Comparison of ENCODE assay signal across 10 mouse cellular contexts in the genomic region with DNA sequence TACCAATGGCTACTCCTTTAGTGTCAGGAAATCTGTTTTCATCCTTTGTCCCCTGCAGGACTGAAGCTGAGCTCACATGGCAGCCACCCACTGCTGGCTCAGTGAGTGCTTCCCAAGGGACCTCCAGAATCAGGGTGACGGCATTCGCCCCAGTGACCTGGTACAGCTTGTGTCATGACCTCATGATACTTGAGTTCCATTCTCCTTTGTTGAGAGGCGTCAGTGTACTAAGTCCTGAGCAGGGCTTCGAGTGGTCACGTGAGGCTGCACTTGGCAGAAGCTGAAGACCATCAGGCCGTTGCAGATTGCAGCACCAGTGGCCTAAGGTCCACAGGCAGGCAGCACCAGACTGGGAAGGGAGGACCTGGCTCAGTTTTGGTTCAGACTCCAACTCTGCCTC.
DNase-seq lines count a peak whose midpoint lies in the region; ATAC-seq lines count a peak whose summit lies in the region.
"Had no signal": no experiment of that assay in that cellular context is flagged by ENCODE, and none has a peak within 500 bp of the region (broad histone marks: within the 10 kb centered on the region; RNA-seq: fewer than 3 reads in every experiment).

No protein-coding gene starts in this region.

- no peak for ATAC-seq in kidney, embryonic 15.5 days (replicated peaks; ENCODE audit: low FRiP score)
- no peak for ATAC-seq in intestine, embryonic 16.5 days

- WGBS in kidney, embryonic 15.5 days, result 67% methylated on average over 6 of the region's 6 CpGs
- WGBS in intestine, embryonic 16.5 days, result 74% methylated on average over 6 of the region's 6 CpGs

- intact Hi-C loops in gastrocnemius, postnatal 14 days (cut with DNase I; ENCODE audit: low total_unique reads), result no loop called here

- H3K9ac ChIP-seq in kidney, embryonic 15.5 days, result no peak overlapping the region
- no peak overlapping the region for H3K9ac ChIP-seq in intestine, embryonic 16.5 days (ENCODE audit: low read depth, low read length)
- H3K9ac ChIP-seq: stomach, embryonic 15.5 days had no signal

- no peak overlapping the region for H3K4me2 ChIP-seq in kidney, embryonic 15.5 days
- no peak overlapping the region for H3K4me2 ChIP-seq in intestine, embryonic 16.5 days (ENCODE audit: low read depth, low read length)

- no peaks in the 10 kb centered on the region for H3K36me3 ChIP-seq in kidney, embryonic 15.5 days
- H3K36me3 ChIP-seq in intestine, embryonic 16.5 days (ENCODE audit: control insufficient read depth, insufficient read depth, low read length), result no peaks in the 10 kb centered on the region
- H3K36me3 ChIP-seq: stomach, embryonic 15.5 days had no signal

- H3K4me3 ChIP-seq in kidney, embryonic 15.5 days (replicated peaks), result no peak overlapping the region
- H3K4me3 ChIP-seq in intestine, embryonic 16.5 days (ENCODE audit: low read length), result no peak overlapping the region
- H3K4me3 ChIP-seq: erythroblast, embryonic 14.5 days; stomach, embryonic 15.5 days had no signal

- DNase-seq in kidney, adult 11 months, result peak; percentile 38
- peak; percentile 84 for DNase-seq in cerebellum, adult 11-12 months
- DNase-seq in gastrocnemius, postnatal 14 days, result peak; percentile 31
- peak; percentile 91 for DNase-seq in layer of hippocampus, adult 9-11 months
- DNase-seq in ovary, postnatal 36 days (ENCODE audit: low spot score), result no peak
- DNase-seq in frontal cortex, postnatal 14 days (ENCODE audit: low spot score in 2 of 2), result no peak

- H3K4me1 ChIP-seq in kidney, embryonic 15.5 days, result peaks cover 25% of the 10 kb centered on the region
- peaks cover 12% of the 10 kb centered on the region for H3K4me1 ChIP-seq in intestine, embryonic 16.5 days (ENCODE audit: control insufficient read depth, insufficient read depth, low read length)

- H3K27ac ChIP-seq in kidney, embryonic 15.5 days, result no peak overlapping the region
- H3K27ac ChIP-seq in intestine, embryonic 16.5 days (ENCODE audit: low read length), result no peak overlapping the region

- H3K27me3 ChIP-seq in kidney, embryonic 15.5 days, result no peaks in the 10 kb centered on the region
- no peaks in the 10 kb centered on the region for H3K27me3 ChIP-seq in intestine, embryonic 16.5 days (replicated peaks; ENCODE audit: control insufficient read depth, insufficient read depth, low read length)
- H3K27me3 ChIP-seq: stomach, embryonic 15.5 days had no signal

- no peaks in the 10 kb centered on the region for H3K9me3 ChIP-seq in kidney, embryonic 15.5 days (replicated peaks)
- H3K9me3 ChIP-seq in intestine, embryonic 16.5 days (ENCODE audit: control insufficient read depth, low read length), result no peaks in the 10 kb centered on the region
- H3K9me3 ChIP-seq: stomach, embryonic 15.5 days had no signal

Comparison
In these comparisons a context has a peak if more than half of its experiments do, and no peak if none do; other contexts are left out.
1. DNase-seq: peak in kidney, adult 11 months (single experiment), cerebellum, adult 11-12 months (single experiment), gastrocnemius, postnatal 14 days (single experiment) and layer of hippocampus, adult 9-11 months (single experiment); none in ovary, postnatal 36 days (single experiment) and frontal cortex, postnatal 14 days (0 of 2).